Mouse (Mus musculus) myocyte (in vitro differentiated cells): Measurements from ENCODE around the gene Acad12.

Experiments
- E2F4 ChIP-seq: IDR thresholded peaks from one replicate; pipeline ENCODE4 v1.6.1; 2011; ENCODE audit warnings: mild to moderate bottlenecking, control low read depth, moderate library complexity; ENCODE audit not compliant: insufficient read depth
- POLR2A ChIP-seq: IDR thresholded peaks from one replicate; pipeline ENCODE4 v1.6.1; 2011; ENCODE audit warnings: low read depth, mild to moderate bottlenecking, control low read depth, moderate library complexity; ENCODE audit not compliant: insufficient read length
- POLR2AphosphoS2 ChIP-seq: IDR thresholded peaks from one replicate; pipeline ENCODE4 v1.6.1; 2011; ENCODE audit warnings: low read depth, control low read depth; ENCODE audit not compliant: insufficient read length
- REST ChIP-seq: IDR thresholded peaks from one replicate; pipeline ENCODE4 v1.6.1; 2011; ENCODE audit warnings: mild to moderate bottlenecking, control low read depth, moderate library complexity; ENCODE audit not compliant: insufficient read depth, insufficient read length
- USF1 ChIP-seq: IDR thresholded peaks from one replicate; pipeline ENCODE4 v1.6.1; 2011; ENCODE audit warnings: low read depth, mild to moderate bottlenecking, control low read depth, moderate library complexity

DNA sequence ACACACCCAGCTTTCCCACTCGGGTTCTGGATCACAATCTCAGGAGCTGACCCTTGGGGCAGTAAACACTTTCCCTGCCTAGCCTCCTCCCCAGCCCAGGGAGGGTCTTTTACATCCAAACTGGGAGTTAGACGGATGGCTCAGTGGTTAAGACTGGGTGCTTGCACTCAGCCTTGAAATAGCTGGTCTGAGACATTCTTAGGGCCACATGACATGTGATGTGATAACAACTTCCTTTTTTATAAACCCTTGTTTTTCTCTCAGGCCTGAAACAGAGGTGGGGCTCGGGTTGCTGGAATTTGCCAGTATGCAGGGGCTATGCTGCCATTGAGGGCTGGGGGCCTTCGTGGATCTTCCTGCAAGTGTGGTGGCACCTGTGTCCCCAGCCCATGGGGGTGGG lies 21.4 kb downstream of the Acad12 start:
- TF ChIP-seq POLR2A, result no peak
- no peak for TF ChIP-seq USF1
- no peak for TF ChIP-seq POLR2AphosphoS2
- TF ChIP-seq REST, result no peak
- TF ChIP-seq E2F4, result no peak
